Comparison of ENCODE assay signal across 8 mouse cellular contexts in genomic region chr2:83644276-83645252, GRCm38 (mm10). TPM values are rescaled to one million over a fixed set of nuclear protein-coding genes. Genes with fewer than 3 reads are reported as not detected.
DNase-seq lines count a peak whose midpoint lies in the region; ATAC-seq and TF ChIP-seq lines count a peak whose summit lies in the region.

Gene Zc3h15 (plus strand): TSS chr2:83644435.

- under 1% methylated on average over 100 of the region's 100 CpGs for WGBS in cerebellum, adult 2 months
- whole genome bisulfite sequencing in forebrain, postnatal 0 days, result 2% methylated on average over 98 of the region's 100 CpGs
- under 1% methylated on average over 78 of the region's 100 CpGs for WGBS in lung, embryonic 15.5 days

- ATAC-seq in forebrain, postnatal 0 days, result peak; percentile 100
- ATAC-seq in lung, embryonic 15.5 days (ENCODE audit: borderline replicate concordance, extremely low read depth, low FRiP score, low TSS enrichment), result peak; percentile 99

- no peaks in the 10 kb centered on the region for H3K9me3 ChIP-seq in MEL (replicated peaks; ENCODE audit: insufficient read depth, low read length)
- no peaks in the 10 kb centered on the region for H3K9me3 ChIP-seq in forebrain, postnatal 0 days (ENCODE audit: low read length)
- H3K9me3 ChIP-seq in lung, embryonic 15.5 days, result no peaks in the 10 kb centered on the region

- H3K4me1 ChIP-seq in MEL (ENCODE audit: control insufficient read depth in 1 of 2, insufficient read depth in 2 of 2, low read length in 2 of 2), result peaks cover 3 to 5% of the 10 kb centered on the region in 2 experiments; a peak in 3 of 4 replicates
- H3K4me1 ChIP-seq in cerebellum, adult 2 months (ENCODE audit: control insufficient read depth, insufficient read depth, low read length), result no peaks in the 10 kb centered on the region; the same call in 1 of the 2 replicates
- peaks cover 6% of the 10 kb centered on the region; the same call in 1 of the 2 replicates for H3K4me1 ChIP-seq in forebrain, postnatal 0 days (ENCODE audit: insufficient read depth)
- peaks cover 13% of the 10 kb centered on the region for H3K4me1 ChIP-seq in lung, embryonic 15.5 days

- TF ChIP-seq POLR2A in MEL (IDR thresholded peaks at IDR 0.05; ENCODE audit: control insufficient read depth in 1 of 2, insufficient read depth in 1 of 2, low read depth in 1 of 2, low read length in 2 of 2, poor library complexity in 1 of 2), result peak; percentile 63 to 90; a peak in 2 of 4 replicates
- TF ChIP-seq POLR2A in cerebellum, adult 2 months (IDR thresholded peaks at IDR 0.05; ENCODE audit: borderline replicate concordance, insufficient read depth, low read length), result peak; percentile 84

- no peak for TF ChIP-seq EP300 in MEL (IDR thresholded peaks at IDR 0.05; ENCODE audit: low read depth in 1 of 2, low read length in 2 of 2)

- no peak for TF ChIP-seq RAD21 in MEL (IDR thresholded peaks at IDR 0.05; ENCODE audit: low read depth, low read length)

- peak within 1 kb of the TSS; percentile 50 for H3K27ac ChIP-seq in MEL (ENCODE audit: control insufficient read depth, low read depth, low read length)
- H3K27ac ChIP-seq in cerebellum, adult 2 months (ENCODE audit: insufficient read depth, low read length), result peak within 1 kb of the TSS; percentile 30; the same call in 1 of the 2 replicates
- H3K27ac ChIP-seq in forebrain, postnatal 0 days (ENCODE audit: low read depth, low read length), result peak within 1 kb of the TSS; percentile 89
- peak within 1 kb of the TSS; percentile 91 for H3K27ac ChIP-seq in lung, embryonic 15.5 days

- H3K36me3 ChIP-seq in MEL (ENCODE audit: control insufficient read depth in 1 of 2, insufficient read depth in 2 of 2, low read length in 2 of 2), result peaks cover 3 to 33% of the 10 kb centered on the region in 2 experiments; a peak in 3 of 4 replicates
- no peaks in the 10 kb centered on the region for H3K36me3 ChIP-seq in forebrain, postnatal 0 days (ENCODE audit: insufficient read depth)
- no peaks in the 10 kb centered on the region for H3K36me3 ChIP-seq in lung, embryonic 15.5 days

- H3K27me3 ChIP-seq in MEL (ENCODE audit: control insufficient read depth in 1 of 2, insufficient read depth in 2 of 2, low read length in 2 of 2), result no peaks in the 10 kb centered on the region
- H3K27me3 ChIP-seq in cerebellum, adult 2 months (ENCODE audit: control insufficient read depth, insufficient read depth, low read length), result no peaks in the 10 kb centered on the region
- H3K27me3 ChIP-seq in forebrain, postnatal 0 days (ENCODE audit: insufficient read depth, low read length), result no peaks in the 10 kb centered on the region
- H3K27me3 ChIP-seq in lung, embryonic 15.5 days, result no peaks in the 10 kb centered on the region

- peak within 1 kb of the TSS; percentile 93 for H3K9ac ChIP-seq in MEL (ENCODE audit: control insufficient read depth, low read depth, low read length, poor library complexity, severe bottlenecking)
- peak within 1 kb of the TSS; percentile 94 for H3K9ac ChIP-seq in forebrain, postnatal 0 days
- peak within 1 kb of the TSS; percentile 95 for H3K9ac ChIP-seq in lung, embryonic 15.5 days

- peak within 1 kb of the TSS; percentile 75 for H3K4me2 ChIP-seq in forebrain, postnatal 0 days (ENCODE audit: low read depth)
- H3K4me2 ChIP-seq in lung, embryonic 15.5 days, result peak within 1 kb of the TSS; percentile 68

- H3K4me3 ChIP-seq in MEL (ENCODE audit: control insufficient read depth in 1 of 2, insufficient read depth in 1 of 2, low read depth in 2 of 2, low read length in 2 of 2), result peak within 1 kb of the TSS; percentile 88 to 96
- H3K4me3 ChIP-seq in cerebellum, adult 2 months (replicated peaks; ENCODE audit: insufficient read depth, low read depth, low read length), result peak within 1 kb of the TSS; percentile 83
- peak within 1 kb of the TSS; percentile 87 for H3K4me3 ChIP-seq in forebrain, postnatal 0 days (ENCODE audit: low read depth, low read length)
- peak within 1 kb of the TSS; percentile 98 for H3K4me3 ChIP-seq in lung, embryonic 15.5 days

- DNase-seq in MEL (ENCODE audit: low read depth, low spot score), result peak; percentile 95
- peak; percentile 93 to 94 for DNase-seq in cerebellum, adult 2 months
- DNase-seq in forebrain, postnatal 0 days, result peak; percentile 98
- peak; percentile 95 for DNase-seq in heart, postnatal 4 days
- peak; percentile 87 to 91 for DNase-seq in layer of hippocampus, adult 8-10 months (ENCODE audit: low spot score in 2 of 2)
- DNase-seq in ovary, adult 18-20 months (ENCODE audit: low spot score), result peak; percentile 89
- peak; percentile 97 for DNase-seq in thymus, postnatal 0 days (ENCODE audit: low spot score)

- peak in 2 of 3 experiments; percentile 19 to 36; a peak in 3 of 6 replicates for TF ChIP-seq CTCF in MEL (IDR thresholded peaks at IDR 0.05 in 2 of 3, conservative IDR thresholded peaks at IDR 0.05 in 1 of 3; ENCODE audit: control insufficient read depth in 1 of 3, insufficient read depth in 1 of 3, low read depth in 2 of 3, low read length in 3 of 3, poor library complexity in 1 of 3, severe bottlenecking in 1 of 3)
- peak; percentile 50; the same call in 1 of the 2 replicates for TF ChIP-seq CTCF in cerebellum, adult 2 months (IDR thresholded peaks at IDR 0.05; ENCODE audit: borderline replicate concordance, insufficient read depth, low read depth, low read length)
- TF ChIP-seq CTCF in forebrain, postnatal 0 days (IDR thresholded peaks at IDR 0.05; ENCODE audit: low read depth), result peak; percentile 85

- peaks cover 44% of the 10 kb centered on the region for H3K79me2 ChIP-seq in MEL (ENCODE audit: control insufficient read depth, insufficient read depth, low read length, poor library complexity)

TF ChIP-seq in MEL, 35 proteins besides CTCF, POLR2A, EP300 and RAD21:
- no peak for TF ChIP-seq ZC3H11A (IDR thresholded peaks at IDR 0.05; ENCODE audit: low read depth, low read length)
- peak; percentile 91 for TF ChIP-seq NELFE (IDR thresholded peaks at IDR 0.05; ENCODE audit: low read depth, low read length)
- TF ChIP-seq ZKSCAN1 (IDR thresholded peaks at IDR 0.05; ENCODE audit: low read depth, low read length), result no peak
- TF ChIP-seq ZNF384 (IDR thresholded peaks at IDR 0.05; ENCODE audit: low read depth, low read length), result peak; percentile 41; the same call in 1 of the 2 replicates
- TF ChIP-seq ZMIZ1 (IDR thresholded peaks at IDR 0.05; ENCODE audit: low read depth, low read length), result peak; percentile 23; the same call in 1 of the 2 replicates
- TF ChIP-seq GATA1 (IDR thresholded peaks at IDR 0.05; ENCODE audit: low read depth, low read length), result no peak
- 0 out of 2 replicates have a peak, but pooled peaks have one; percentile 36 for TF ChIP-seq ETS1 (IDR thresholded peaks at IDR 0.05; ENCODE audit: low read depth, low read length)
- TF ChIP-seq MXI1 (IDR thresholded peaks at IDR 0.05; ENCODE audit: low read depth, low read length), result peak; percentile 89
- TF ChIP-seq E2F4 (IDR thresholded peaks at IDR 0.05; ENCODE audit: borderline replicate concordance, low read depth, low read length), result no peak
- no peak for TF ChIP-seq CHD2 (IDR thresholded peaks at IDR 0.05; ENCODE audit: low read length)
- peak; percentile 80 for TF ChIP-seq TBP (IDR thresholded peaks at IDR 0.05; ENCODE audit: low read depth, low read length)
- peak; percentile 66 for TF ChIP-seq CHD1 (IDR thresholded peaks at IDR 0.05; ENCODE audit: low read depth, low read length)
- TF ChIP-seq ELF1 (IDR thresholded peaks at IDR 0.05; ENCODE audit: low read depth, low read length), result peak; percentile 94
- TF ChIP-seq SIN3A (IDR thresholded peaks at IDR 0.05; ENCODE audit: low read length), result peak; percentile 82
- TF ChIP-seq POLR2AphosphoS2 (IDR thresholded peaks at IDR 0.05; ENCODE audit: low read length), result peak; percentile 92
- TF ChIP-seq HCFC1 (IDR thresholded peaks at IDR 0.05; ENCODE audit: low read depth, low read length), result peak; percentile 92
- peak; percentile 94 for TF ChIP-seq NRF1 (IDR thresholded peaks at IDR 0.05; ENCODE audit: insufficient read depth, low read depth, low read length, poor library complexity, severe bottlenecking)
- peak; percentile 70; the same call in 1 of the 2 replicates for TF ChIP-seq MYC (IDR thresholded peaks at IDR 0.05; ENCODE audit: low read depth, low read length)
- no peak for TF ChIP-seq BHLHE40 (IDR thresholded peaks at IDR 0.05; ENCODE audit: borderline replicate concordance, low read depth, low read length)
- TF ChIP-seq TCF12 (IDR thresholded peaks at IDR 0.05; ENCODE audit: low read depth, low read length), result peak; percentile 76
- TF ChIP-seq MAX (IDR thresholded peaks at IDR 0.05; ENCODE audit: low read length), result peak; percentile 76; the same call in 1 of the 2 replicates

RNA-seq across cellular contexts. Expression of gene Zc3h15, which starts in this region (rescaled TPM):
- 144 and 163 TPM in 2 replicates for total RNA-seq in MEL (2012; rRNA removed)
- polyA plus RNA-seq in MEL (2012; ENCODE audit: insufficient read depth in 1 of 2, insufficient read length in 2 of 2, low read depth in 1 of 2, low replicate concordance in 2 of 2, missing spikeins in 1 of 2), result 100 to 1,000 TPM in 1 of 2 experiments, not detected in 1; 194 TPM
- polyA plus RNA-seq in cerebellum, adult 2 months (2012; rRNA removed), result 97.8 and 99.4 TPM in 2 replicates
- 106 and 110 TPM in 2 replicates for total RNA-seq in forebrain, postnatal 0 days (2014; rRNA removed)
- polyA plus RNA-seq in forebrain, postnatal 0 days (2015; fragmentation: Nextera tagmentation; extraction: Ambion mirVana), result 157 and 189 TPM in 2 replicates
- 10 to 100 TPM; 60.5 to 64.9 TPM for total RNA-seq in heart, postnatal 4 days (2021)
- 100 to 1,000 TPM; 117 to 148 (median 124) TPM for total RNA-seq in layer of hippocampus, adult 8-10 months (2022)
- polyA plus RNA-seq in lung, embryonic 15.5 days (2015; fragmentation: Nextera tagmentation; extraction: Ambion mirVana), result 99.7 and 106 TPM in 2 replicates
- polyA plus RNA-seq in thymus, postnatal 0 days (2015; fragmentation: Nextera tagmentation; extraction: Ambion mirVana), result 157 and 158 TPM in 2 replicates

Comparison
In these comparisons a context has a peak if more than half of its experiments do, and no peak if none do; other contexts are left out.
1. Peak in every context shown above with its lines: DNase-seq, ATAC-seq, H3K4me3 ChIP-seq and H3K27ac ChIP-seq.
2. H3K27ac ChIP-seq: peak in every context shown above with its lines; median percentile 91 in lung, embryonic 15.5 days; 89 in forebrain, postnatal 0 days; 50 in MEL; 30 in cerebellum, adult 2 months.
3. CTCF ChIP-seq: peak in every context shown above with its lines; median percentile 85 in forebrain, postnatal 0 days; 50 in cerebellum, adult 2 months; 28 in MEL.